Mouse (Mus musculus) CD4-positive, CD25-positive, alpha-beta regulatory T cell, adult 2 months (primary cell): ENCODE data around the gene Prkd3.

Experiments used
- DNase-seq: peaks from one replicate; pipeline ENCODE4 v3.0.0-alpha.2; 2012; ENCODE audit warnings: low read depth, low spot score

Prkd3 gene

DNA sequence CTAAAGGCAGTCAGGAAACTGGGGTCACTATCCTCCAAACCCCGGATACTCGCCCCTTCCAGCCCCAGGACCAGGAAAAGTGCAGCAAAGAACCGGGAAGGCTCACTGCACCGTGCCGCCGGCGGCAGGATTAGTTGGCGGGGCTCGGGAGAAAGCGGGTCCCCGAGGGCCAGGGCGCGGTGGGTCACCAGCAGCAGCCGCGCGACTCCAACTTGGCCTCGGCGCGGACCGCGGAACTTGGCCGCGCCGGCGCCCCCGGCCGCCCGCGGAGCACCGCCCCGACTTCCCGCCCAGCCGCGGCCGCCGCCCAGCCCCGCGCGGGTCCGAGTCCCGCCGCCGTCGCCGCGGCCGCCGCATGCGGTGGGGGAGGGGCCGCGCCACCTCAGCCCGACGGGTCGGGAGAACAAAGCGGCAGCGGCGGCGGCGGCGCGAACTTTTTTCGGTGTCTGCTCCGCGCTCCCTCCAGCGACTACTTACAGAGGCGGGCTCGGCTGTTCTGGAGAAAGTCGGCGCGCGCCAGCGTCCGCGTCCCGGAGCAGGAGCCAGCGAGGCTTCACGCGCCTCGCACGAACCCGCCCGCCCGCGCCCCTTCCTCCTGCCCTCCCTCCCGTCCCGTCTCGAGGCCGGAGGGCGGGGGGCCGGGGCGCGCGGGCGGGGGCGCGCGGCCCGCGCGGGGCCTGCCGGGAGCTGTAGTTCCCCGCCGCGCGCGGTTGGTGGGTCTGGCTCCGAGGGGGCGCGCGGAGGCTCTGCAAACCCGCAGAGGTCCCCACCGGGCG, at the start of gene Prkd3:
Prkd3 (minus strand) TSS at position 609 of the 776 bp plus-strand sequence.
- peak; percentile 71 for DNase-seq

DNA sequence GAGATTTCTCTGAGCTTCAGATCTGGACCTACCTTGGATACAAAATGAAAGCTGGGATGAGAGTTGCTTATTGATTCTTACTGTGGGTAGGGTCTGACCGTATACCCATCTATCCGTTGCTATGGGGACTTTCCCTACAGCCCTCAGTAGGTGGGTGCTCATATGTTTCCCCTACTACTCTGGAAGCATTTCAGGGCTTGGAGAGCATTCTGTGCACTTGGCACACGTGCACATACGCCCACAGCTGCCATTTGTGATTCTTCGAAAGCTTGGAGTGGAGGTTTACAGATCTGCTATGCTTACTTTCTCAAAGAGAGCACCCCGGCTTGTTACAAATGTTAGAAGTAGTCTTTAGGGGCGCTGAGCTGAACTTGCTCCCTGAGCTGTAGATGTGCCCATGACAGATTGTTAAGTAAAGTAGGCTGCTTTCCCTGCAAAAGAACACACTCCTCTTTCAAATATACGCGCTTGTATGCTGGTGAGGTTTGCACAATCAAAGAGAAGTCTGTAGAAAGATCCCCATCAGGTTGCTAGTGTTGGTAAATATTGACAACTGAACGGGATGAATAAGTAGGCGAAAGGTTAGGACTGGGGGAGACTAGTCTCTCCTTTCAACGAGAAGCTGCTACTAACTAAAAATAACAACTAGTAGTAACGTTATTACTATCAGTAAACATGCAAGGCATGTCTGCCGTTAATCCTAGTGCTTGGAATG, 49.3 kb upstream of the Prkd3 start:
- no peak for DNase-seq

DNA sequence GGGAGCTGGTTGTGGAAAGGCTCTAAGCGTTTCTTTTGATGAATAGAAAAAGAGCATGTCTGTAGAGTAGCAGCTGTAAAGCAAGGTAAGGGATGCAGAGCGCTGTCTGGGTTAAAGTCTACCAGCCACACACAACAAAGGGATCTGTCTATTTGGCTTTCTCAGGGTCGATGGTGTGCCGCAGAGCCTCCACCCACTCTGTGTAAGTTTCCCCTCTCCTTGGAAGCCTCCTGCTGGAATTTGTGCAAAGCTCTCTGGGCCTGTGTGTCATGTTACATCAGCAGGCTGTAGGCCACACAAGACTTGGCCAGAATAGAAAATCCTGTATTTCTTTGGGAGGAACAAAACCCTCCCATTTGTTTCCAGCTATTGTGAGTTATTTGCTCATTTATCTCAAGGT, 48.4 kb upstream of the Prkd3 start:
- DNase-seq: no peak

DNA sequence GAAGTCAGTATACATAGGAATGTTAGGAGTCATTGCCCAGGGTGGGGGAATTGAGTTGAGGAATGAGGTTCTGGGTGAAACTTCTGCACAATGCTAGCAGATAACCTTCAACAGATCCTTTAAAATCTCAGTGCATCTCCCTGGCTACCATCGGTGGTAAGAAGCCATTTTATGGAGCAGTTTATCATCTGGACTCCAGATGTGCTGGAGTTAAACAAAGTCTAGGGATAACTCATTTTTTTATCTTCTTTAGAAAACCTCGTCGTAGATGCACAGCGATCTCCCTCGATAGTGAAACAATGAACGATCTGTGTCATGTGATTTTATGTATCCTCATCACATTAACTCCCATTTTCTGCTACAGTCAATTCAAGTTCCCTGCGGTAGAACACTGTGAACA, 48.0 kb upstream of the Prkd3 start:
- no peak for DNase-seq

DNA sequence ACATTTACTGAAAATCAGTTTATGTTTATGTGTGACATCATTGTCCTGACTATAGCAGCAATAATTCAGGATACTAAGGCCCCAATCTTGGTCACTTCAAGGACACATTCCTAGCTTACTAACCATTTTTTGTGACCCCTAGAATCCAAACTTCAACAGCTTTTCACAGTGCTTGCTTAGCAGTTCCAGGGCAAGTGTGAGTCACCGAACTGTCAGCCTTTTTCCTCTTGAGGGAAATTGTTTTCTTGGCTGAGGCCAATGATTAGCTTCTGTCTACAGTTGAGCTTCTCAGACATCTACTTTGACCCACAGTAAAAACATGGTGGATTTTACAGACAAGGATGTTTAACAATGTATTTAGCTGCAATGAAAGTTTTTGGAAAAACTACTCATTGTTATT, 43.6 kb upstream of the Prkd3 start:
- DNase-seq: no peak

DNA sequence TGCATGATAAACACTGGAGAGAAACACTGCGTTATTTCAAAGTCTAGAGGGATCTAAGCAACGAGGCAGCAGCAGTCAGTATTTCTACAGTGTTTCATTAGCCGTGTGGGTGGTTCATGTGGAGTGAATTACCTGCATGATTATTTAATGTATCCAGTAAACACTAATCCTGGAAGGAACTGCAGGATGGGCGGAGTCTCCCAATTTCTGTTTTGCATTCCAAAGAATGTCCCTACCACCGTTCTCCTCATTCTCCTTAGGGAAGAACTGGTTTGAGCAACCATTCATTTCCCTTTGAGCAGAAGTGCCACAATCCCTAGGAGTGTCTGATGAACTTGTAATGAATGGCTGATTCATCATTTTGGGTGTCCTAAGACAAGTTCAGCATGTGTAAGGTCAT, 39.6 kb upstream of the Prkd3 start:
- no peak for DNase-seq

DNA sequence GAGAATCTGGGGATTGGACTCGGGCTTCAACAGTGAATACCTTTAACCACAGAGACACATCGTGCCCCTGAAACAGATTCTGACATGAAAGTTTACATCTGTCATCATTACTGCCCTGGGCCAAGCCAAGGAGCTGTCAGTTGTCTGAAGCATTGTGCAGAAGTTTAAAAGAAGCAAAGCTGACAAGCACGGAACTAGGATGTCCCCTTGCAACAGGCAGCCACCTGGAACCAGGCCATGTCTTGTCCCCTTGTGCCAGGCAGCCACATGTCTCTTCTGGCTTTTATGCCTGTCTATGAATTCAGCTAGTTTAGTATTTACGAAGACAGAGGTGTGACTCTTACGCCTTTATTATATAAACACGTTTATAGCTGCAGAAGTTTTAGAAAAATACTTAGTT, 37.7 kb upstream of the Prkd3 start:
- no peak for DNase-seq

DNA sequence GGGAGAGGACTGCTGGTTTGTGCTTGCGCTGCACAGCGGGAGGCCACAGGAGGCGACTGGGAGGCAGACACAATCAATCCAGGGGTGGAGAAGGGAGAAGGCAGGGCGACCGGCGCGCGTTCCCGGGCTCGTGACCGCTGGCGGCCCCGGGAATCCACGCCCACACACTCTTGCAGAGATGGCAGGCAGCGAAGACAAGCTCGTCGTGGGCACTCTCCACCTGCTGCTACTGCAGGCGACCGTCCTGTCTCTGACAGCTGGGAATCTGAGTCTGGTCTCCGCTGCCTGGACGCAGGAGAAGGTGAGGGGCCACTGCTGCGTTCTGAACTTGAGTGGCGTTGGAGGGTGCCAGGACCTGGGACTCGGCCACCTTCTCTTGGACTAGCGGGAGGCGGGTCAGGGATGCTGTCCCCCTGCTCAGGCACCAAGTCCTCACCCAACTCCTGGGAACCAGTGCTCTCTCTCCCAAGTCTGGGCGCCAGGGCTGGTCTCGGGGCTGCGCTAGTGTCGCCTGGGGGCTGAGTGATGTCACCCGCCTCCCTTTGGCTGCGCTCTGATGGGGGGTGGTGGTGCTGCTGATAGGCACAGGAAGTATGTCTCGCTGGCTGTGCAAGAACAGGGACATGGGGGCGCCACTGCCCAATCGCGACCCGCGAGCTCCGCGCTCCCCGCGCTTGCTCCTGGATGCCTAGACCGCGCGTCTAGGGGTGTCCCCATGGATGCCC, 31.6 kb upstream of the Prkd3 start:
- DNase-seq: peak; percentile 61

DNA sequence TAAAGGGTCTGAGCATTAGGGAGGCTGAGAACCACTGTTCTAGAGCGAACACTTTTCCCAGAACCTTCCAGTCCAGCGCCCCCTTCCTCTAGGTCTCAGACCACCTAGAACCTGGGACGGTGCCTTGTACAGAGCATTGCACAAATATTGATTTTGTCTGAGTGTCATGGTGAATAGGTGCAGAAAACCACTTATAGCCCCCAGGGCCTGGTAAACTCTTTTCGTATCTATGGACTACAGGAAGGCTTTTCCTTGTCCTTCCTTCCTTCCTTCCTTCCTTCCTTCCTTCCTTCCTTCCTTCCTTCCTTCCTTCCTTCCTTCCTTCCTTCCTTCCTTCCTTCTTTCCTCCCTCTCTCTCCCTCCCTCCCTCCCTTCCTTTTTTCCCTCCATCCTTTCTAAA, 31.0 kb upstream of the Prkd3 start, which contains the start of gene Qpct:
Qpct (plus strand) TSS at position 301 of the 400 bp plus-strand sequence.
- DNase-seq: no peak

DNA sequence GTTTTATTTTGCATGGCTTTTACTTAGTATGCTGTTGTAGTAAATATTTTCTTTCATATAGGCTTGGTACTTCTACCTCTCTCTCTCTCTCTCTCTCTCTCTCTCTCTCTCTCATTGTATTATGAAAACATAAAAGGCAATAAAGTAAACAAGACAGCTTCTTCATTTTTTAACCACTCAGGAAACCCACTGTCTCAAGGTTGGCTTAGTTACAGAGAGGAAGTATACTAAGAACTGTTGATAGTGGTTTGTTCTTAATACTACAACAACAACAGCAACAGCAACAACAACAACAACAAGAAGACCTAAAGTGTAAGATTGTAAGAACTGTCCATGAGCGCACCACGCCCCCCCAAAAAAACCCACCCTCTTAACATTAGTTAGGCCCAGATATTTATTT, 23.1 kb upstream of the Prkd3 start:
- no peak for DNase-seq

DNA sequence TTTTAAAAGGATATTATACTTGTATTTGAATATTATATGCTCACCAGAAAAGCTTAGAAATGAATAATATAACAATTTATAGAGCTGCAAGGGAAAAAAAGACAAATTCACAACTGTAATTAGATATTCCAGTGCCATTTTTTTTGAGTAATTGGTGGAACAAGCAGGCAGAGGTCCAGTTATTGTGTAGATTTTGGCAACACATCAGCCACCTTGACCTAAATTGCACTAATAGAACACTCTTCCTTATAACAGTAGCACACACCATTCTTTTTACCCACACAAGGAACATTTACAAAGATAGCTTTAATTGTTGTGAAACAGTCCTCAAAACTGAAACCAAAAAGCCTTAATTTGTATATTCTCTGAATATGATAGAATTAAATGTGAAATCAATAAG, 19.0 kb upstream of the Prkd3 start:
- DNase-seq: no peak

DNA sequence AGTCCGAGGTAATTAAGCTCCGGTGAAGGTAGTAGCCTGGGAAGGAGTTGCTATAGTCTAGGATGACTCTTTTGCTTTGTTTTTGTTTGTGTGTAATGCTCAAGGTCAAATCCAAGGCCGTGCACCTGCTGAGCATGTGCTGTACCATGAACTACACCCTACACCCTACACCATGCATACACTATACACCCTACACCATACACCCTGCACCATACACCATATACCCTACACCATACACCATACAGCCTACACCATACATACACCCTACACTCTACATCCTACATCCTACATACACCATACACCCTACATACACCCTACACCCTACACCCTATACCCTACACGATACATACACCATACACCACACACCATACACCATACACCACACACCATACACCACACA, 12.2 kb upstream of the Prkd3 start:
- no peak for DNase-seq

DNA sequence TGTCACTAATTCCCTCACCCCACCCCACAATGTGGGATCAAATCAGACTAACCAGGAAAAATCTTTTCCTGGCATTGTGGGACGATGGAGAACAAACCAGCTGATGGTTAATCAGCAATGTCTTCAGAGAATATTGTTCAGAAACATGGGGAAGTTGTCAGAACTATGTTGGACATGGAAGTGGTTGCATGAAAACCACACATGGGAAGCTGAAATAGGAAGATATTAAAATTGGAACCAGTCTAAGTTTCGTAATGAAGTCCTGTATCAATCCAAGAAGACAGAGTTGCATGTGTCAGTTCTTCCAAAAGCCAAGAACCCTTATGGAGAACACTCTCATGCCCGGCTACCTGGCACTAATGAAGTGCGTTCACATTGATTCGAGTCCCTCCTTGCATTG, 11.0 kb upstream of the Prkd3 start:
- no peak for DNase-seq

DNA sequence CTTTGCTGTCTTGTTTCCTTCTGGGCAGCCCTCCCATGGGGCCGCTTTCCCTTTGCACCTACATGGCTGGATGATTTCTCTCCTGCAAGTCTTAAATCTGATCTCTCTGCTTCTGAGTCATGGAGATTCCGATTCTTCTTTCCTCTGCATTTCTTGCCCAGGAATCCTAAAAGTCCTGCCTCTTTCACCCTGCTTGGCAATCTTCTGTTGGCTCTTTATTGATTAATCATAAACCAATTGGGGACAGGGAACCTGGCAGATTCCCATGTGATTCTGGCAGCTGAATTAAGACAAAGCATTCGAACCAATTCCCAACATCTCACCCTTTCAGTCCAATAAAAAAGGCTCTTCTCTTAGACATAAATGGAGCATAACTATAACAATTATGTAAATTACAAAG, 8.6 kb upstream of the Prkd3 start:
- DNase-seq: no peak

DNA sequence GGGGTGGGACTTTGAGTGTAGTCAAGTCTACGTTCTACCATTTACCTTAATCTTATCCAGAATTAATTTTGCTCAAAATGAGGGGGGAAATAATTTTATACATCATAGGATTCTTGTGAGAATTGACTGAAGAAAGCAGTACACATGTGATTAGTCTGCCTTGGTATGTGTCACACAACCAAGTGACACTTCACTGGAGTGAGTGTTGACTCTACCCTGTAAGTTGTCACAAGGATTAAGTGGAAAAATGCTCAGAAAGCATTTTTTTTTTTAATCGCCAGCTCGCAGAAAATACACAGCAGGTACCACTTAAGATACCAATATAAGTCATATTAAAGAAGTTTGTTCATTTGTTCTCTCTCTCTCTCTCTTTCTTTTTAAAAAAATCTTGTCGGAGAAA, 3.9 kb upstream of the Prkd3 start:
- no peak for DNase-seq

DNA sequence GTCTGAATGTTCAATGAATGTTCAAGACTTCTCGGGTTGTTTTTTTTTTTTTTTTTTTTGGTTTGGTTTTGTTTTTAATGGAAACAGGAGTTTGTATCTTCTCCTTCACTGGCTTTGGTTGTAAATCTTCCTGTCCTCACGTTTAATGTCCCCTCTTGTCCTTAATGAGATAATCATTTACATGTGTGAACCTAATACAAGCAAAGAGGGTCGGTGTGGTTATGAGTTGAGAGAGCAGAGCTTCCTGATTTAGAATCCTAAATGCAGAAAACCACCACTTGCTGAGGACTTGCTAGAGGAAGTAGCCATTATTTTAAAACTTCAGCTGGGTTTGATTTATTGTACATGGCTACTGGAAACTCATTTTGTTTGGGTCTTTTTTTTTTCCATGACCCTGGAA, 2.1 kb upstream of the Prkd3 start:
- no peak for DNase-seq

DNA sequence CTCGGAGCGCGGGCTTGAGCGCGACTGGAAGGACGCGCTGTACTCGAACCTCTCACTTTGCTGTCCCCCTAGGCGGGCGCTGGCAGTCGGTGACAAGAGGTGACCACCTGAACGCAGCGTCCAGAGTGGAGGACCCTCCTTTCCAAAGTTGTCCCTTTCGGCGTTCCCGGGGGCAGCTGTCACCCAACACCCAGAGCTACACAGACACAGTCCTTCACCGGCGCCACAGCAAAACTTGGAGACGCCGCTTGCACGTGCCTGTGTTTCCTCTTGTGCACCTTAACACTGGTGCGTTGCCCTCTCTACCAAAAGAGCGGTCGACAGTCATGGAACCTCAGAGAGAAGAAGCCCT, 344 bp upstream of the Prkd3 start:
- DNase-seq: peak; percentile 42

DNA sequence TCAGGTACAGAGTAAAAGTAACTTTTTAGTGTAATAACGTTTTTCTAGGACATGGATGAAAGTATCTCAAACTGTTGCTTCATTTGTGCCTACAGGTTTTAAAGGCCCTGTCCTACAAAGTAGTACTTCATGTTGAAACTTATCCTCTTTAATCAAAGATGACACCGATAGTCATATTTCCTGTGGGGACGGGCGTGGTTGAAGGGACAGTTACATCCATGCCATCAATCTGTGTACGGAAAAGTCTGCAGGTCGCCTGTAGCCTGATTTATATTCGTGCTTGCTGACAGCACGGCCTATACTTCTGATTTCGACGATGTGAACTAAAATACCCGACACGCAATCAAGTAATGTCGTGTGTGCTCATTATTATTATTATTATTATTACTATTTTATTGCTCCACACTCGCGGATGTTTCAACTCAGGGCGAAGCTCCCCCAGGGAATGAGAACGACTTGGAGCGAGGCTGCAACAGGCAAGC, 849 bp downstream of the Prkd3 start:
- DNase-seq: peak; percentile 26

DNA sequence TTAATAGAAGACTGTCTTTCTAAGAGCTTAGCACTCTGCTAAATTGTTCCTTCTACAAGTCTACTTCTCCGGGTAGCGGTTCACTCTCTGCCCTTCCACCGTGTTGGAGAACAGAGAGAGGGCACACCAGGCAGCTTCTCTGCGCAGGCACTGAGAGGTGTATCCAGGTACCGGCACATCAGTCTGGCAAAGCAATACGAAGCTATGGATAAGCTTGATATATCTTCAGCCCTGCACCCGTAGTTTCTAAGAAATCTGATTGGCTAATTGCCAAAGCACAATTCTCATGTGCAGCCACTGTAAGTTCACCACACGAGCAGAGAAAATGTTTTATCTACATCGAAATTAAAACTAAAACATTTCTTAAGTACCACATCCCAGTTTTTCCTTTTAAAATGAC, 2.2 kb downstream of the Prkd3 start:
- no peak for DNase-seq

DNA sequence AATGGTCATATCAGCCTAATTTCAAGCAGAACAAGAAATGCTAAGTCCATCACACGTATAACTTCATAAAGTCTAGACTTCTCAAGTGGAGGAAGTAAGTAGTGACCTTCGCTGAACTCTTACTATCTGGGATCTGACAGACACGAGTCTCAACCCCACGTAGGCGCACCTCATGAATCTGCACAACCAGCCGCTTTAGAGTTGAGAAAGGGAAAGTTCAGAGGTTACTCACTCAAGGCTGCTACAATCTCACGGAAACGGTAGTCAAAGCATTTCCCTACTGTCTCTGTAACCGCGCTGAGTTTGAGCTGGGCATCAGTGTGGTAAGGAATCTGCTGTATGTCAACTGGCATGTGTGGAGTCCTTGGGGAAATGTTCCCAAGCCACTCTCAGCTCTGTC, 4.8 kb downstream of the Prkd3 start:
- DNase-seq: peak; percentile 32

DNA sequence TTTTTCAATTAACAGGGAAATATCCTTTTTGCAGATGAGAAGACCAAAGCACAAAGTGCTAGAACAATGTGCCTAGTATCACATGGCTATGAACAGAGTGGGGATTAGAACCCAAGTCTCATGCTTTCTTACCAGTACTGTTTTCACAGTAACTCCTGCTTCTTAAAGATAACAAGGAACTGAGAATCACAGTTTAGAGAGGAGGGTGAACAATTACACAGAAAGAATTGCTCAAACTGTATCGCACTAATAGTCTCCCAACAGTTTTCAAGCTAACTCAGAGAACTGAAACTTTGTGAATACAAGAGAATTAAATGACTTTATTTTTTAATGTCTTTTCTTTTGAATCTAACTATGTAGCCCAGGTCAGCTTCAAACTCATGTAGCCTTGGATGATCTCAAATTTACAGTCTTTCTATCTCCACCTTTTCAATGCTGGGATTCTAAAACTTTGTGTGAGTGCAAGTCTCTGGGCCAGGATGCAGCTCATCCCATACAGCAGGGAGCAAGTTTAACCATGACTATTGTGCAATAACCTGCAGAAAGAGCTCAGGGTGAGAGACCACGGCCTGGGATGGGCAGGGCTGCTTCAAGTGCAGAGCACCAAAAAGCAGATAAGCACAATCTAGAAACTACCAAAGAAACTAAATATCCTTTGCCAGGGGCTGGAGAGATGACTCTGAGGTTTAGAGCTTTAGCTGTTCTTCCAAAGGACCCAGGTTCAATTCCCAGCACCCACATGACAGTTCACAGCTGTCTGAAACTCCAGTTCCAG, 5.5 kb downstream of the Prkd3 start:
- DNase-seq: no peak

DNA sequence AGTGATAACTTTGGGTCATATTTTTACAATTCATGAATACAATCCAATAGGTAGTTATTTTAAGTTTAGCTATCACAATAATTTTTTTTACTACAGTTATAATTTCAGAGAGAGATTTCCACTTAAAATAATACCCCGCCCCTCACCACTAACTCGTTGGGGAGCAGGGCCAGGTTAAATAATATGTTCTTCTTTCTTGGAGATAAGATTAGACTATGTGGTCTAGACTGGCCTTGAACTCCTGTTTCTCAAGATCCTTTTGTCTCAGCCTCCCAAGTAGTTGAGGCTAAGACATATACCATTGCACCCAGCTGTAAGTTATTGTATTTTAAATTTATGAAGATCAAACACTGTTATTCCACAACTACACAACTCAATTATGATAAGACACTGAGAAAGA, 7.0 kb downstream of the Prkd3 start:
- no peak for DNase-seq
